Mouse (Mus musculus) liver, adult 2 months (tissue): ENCODE results near the gene Pcbp4. TPM values are rescaled to one million over a fixed set of nuclear protein-coding genes. Genes with fewer than 3 reads are reported as not detected.

ENCODE experiments used
- DNase-seq: peaks from one replicate; pipeline ENCODE4 v3.0.0-alpha.2; 2011; ENCODE audit warnings: low read depth, low spot score; ENCODE audit errors: extremely low read depth
- H3K27ac ChIP-seq: fragments of 200-500 bp; replicated peaks from 2 replicates; pipeline ENCODE4 v1.5.1; 2012; ENCODE audit warnings: low read depth, mild to moderate bottlenecking, control low read depth, inconsistent platforms, low read length; ENCODE audit not compliant: insufficient read depth
- H3K27me3 ChIP-seq: fragments of 200-500 bp; 2 replicates; pipeline ENCODE4 v1.6.1; 2012; ENCODE audit warnings: mild to moderate bottlenecking, moderate library complexity, low read length, inconsistent platforms; ENCODE audit not compliant: control insufficient read depth, insufficient read depth
- H3K36me3 ChIP-seq: fragments of 200-500 bp; 2 replicates; pipeline ENCODE4 v1.6.1; 2012; ENCODE audit warnings: low read length, inconsistent platforms; ENCODE audit not compliant: control insufficient read depth, insufficient read depth
- H3K4me1 ChIP-seq: fragments of 200-500 bp; 2 replicates; pipeline ENCODE4 v1.6.1; 2011; ENCODE audit warnings: low read length; ENCODE audit not compliant: control insufficient read depth, insufficient read depth
- H3K4me3 ChIP-seq: fragments of 200-500 bp; 2 replicates; pipeline ENCODE4 v1.5.1; 2011; ENCODE audit warnings: low read depth, mild to moderate bottlenecking, control low read depth, low read length, moderate library complexity; ENCODE audit not compliant: insufficient read depth
- H3K79me2 ChIP-seq: fragments of 200-500 bp; 2 replicates; pipeline ENCODE4 v1.6.1; 2012; ENCODE audit warnings: inconsistent platforms, mild to moderate bottlenecking, low read length, moderate library complexity; ENCODE audit not compliant: control insufficient read depth, insufficient read depth
- H3K9ac ChIP-seq: fragments of 200-500 bp; 2 replicates; pipeline ENCODE4 v1.6.1; 2012; ENCODE audit warnings: low read depth, mild to moderate bottlenecking, control low read depth, inconsistent platforms, low read length
- CTCF ChIP-seq: fragments of 200-500 bp; IDR thresholded peaks from 2 replicates; pipeline ENCODE4 v1.5.1; 2011; ENCODE audit warnings: low read depth, low read length, control low read depth
- POLR2A ChIP-seq: fragments of 200-500 bp; IDR thresholded peaks from 2 replicates; pipeline ENCODE4 v1.6.1; 2011; ENCODE audit warnings: low read length, control low read depth; ENCODE audit not compliant: insufficient read depth; ENCODE audit errors: extremely low read depth
- WGBS: fragments of 180-500 bp; shearing (Covaris S2); methylation state at CpG from one replicate; pipeline ENCODE4 v1.1.7; 2018; 5-methylcytosine and 5-hydroxymethylcytosine counted together
- polyA plus RNA-seq: library from polyadenylated mRNA; depleted of rRNA; stranded (reverse); fragments of >200 nt; gene quantifications from 2 replicates; pipeline ENCODE4 v1.2.3, GENCODE M21; 2012; rRNA removed
- total RNA-seq: library from RNA; depleted of rRNA; stranded (reverse); fragments of >200 nt; gene quantifications from 2 replicates; pipeline ENCODE4 v1.2.3, GENCODE M21; 2014; rRNA removed

Pcbp4 gene
- total RNA-seq (15.9 and 22.2 TPM in 2 replicates), polyA plus RNA-seq (43.3 and 52.5 TPM in 2 replicates)

- peak within 1 kb of the TSS; percentile 72 for H3K4me3 ChIP-seq
- under 1% methylated on average over 72 of the region's 74 CpGs for WGBS
- H3K27ac ChIP-seq, result peak within 1 kb of the TSS; percentile 93
- H3K36me3 ChIP-seq, result peaks cover 7% of the 10 kb centered on the region; the same call in 1 of the 2 replicates
- H3K4me1 ChIP-seq, result peaks cover 25% of the 10 kb centered on the region
- H3K27me3 ChIP-seq, result no peaks in the 10 kb centered on the region
- TF ChIP-seq CTCF (no peak), POLR2A (0 out of 2 replicates have a peak, but pooled peaks have one; percentile 23)
- peaks cover 11% of the 10 kb centered on the region; the same call in 1 of the 2 replicates for H3K79me2 ChIP-seq
- peak within 1 kb of the TSS; percentile 86 for H3K9ac ChIP-seq
- peak; percentile 88 for DNase-seq
These were observed at the start of gene Pcbp4 for GRCm38 (mm10) chr9:106453271-106454070. Gene Pcbp4, plus strand, starts transcription at chr9:106453291.

- 40% methylated on average over 6 of the region's 6 CpGs for WGBS
- H3K4me1 ChIP-seq, result no peaks in the 10 kb centered on the region
- H3K4me3 ChIP-seq, result no peak overlapping the region
- TF ChIP-seq POLR2A (no peak), CTCF (no peak)
- H3K27ac ChIP-seq, result no peak overlapping the region
- no peak for DNase-seq
- H3K9ac ChIP-seq, result no peak overlapping the region
- no peaks in the 10 kb centered on the region for H3K27me3 ChIP-seq
- H3K36me3 ChIP-seq, result no peaks in the 10 kb centered on the region
- no peaks in the 10 kb centered on the region for H3K79me2 ChIP-seq
These were observed 47.8 kb upstream of the Pcbp4 start for GRCm38 (mm10) chr9:106405275-106405674.

GRCm38 (mm10) chr9:106406443-106407078 lies 46.5 kb upstream of the Pcbp4 start:
- no peaks in the 10 kb centered on the region for H3K79me2 ChIP-seq
- H3K36me3 ChIP-seq, result no peaks in the 10 kb centered on the region
- no peaks in the 10 kb centered on the region for H3K27me3 ChIP-seq
- no peak overlapping the region for H3K9ac ChIP-seq
- H3K4me1 ChIP-seq, result no peaks in the 10 kb centered on the region
- no peak overlapping the region for H3K27ac ChIP-seq
- no peak overlapping the region for H3K4me3 ChIP-seq
- WGBS, result 68% methylated on average over 8 of the region's 8 CpGs
- TF ChIP-seq POLR2A (no peak), CTCF (no peak)
- no peak for DNase-seq

- no peaks in the 10 kb centered on the region for H3K4me1 ChIP-seq
- H3K27ac ChIP-seq, result no peak overlapping the region
- over 99% methylated on average over 4 of the region's 4 CpGs for WGBS
- H3K4me3 ChIP-seq, result no peak overlapping the region
- no peaks in the 10 kb centered on the region for H3K79me2 ChIP-seq
- H3K9ac ChIP-seq, result no peak overlapping the region
- no peaks in the 10 kb centered on the region for H3K27me3 ChIP-seq
- TF ChIP-seq POLR2A (no peak), CTCF (peak; percentile 6; the same call in 1 of the 2 replicates)
- no peak for DNase-seq
- no peaks in the 10 kb centered on the region for H3K36me3 ChIP-seq
These were observed 44.0 kb upstream of the Pcbp4 start for GRCm38 (mm10) chr9:106409096-106409495.

- no peak overlapping the region for H3K27ac ChIP-seq
- no peaks in the 10 kb centered on the region for H3K36me3 ChIP-seq
- H3K4me1 ChIP-seq, result no peaks in the 10 kb centered on the region
- H3K79me2 ChIP-seq, result no peaks in the 10 kb centered on the region
- H3K9ac ChIP-seq, result no peak overlapping the region
- H3K27me3 ChIP-seq, result no peaks in the 10 kb centered on the region
- WGBS, result 92% methylated on average over 2 of the region's 2 CpGs
- H3K4me3 ChIP-seq, result no peak overlapping the region
- DNase-seq, result no peak
- TF ChIP-seq POLR2A (no peak), CTCF (no peak)
These were observed 42.9 kb upstream of the Pcbp4 start for GRCm38 (mm10) chr9:106410086-106410650.
